Mouse (Mus musculus) forelimb bud, embryonic 11.5 days (tissue): ENCODE results near the gene Chrna5.
"Not testable (repeated sequence)": the region's sequence is repeated elsewhere in the genome, so short reads cannot be mapped to it uniquely, and the experiment has no call there.

ENCODE experiments used
- DNase-seq: peaks from one replicate; pipeline ENCODE4 v3.0.0-alpha.2; 2012; ENCODE audit warnings: low read depth, low spot score

The Chrna5 gene

GRCm38 (mm10) chr9:54980674-54981073 is at the start of gene Chrna5:
TSS of gene Chrna5 (plus strand) at chr9:54980880.
- DNase-seq, result no peak

GRCm38 (mm10) chr9:54931765-54932164 is 48.9 kb upstream of the Chrna5 start:
- no peak for DNase-seq

GRCm38 (mm10) chr9:54932379-54932778 is 48.3 kb upstream of the Chrna5 start:
- DNase-seq, result no peak

GRCm38 (mm10) chr9:54942071-54942470 is 38.6 kb upstream of the Chrna5 start:
- no peak for DNase-seq

- DNase-seq, result no peak
These were observed 36.2 kb upstream of the Chrna5 start for GRCm38 (mm10) chr9:54944467-54944866.

- no peak for DNase-seq
These were observed 34.4 kb upstream of the Chrna5 start for GRCm38 (mm10) chr9:54946256-54946655.

GRCm38 (mm10) chr9:54949465-54949864 is 31.2 kb upstream of the Chrna5 start:
- DNase-seq, result no peak

- not testable (repeated sequence) for DNase-seq
These were observed 30.5 kb upstream of the Chrna5 start for GRCm38 (mm10) chr9:54950162-54950561.

GRCm38 (mm10) chr9:54950575-54951321 is 29.9 kb upstream of the Chrna5 start, which contains the start of the genes Psma4 and AY074887:
TSS of gene Psma4 (plus strand) at chr9:54950790.
TSS of gene AY074887 (minus strand) at chr9:54950998.
- peak; percentile 88 for DNase-seq

- DNase-seq, result no peak
These were observed 19.6 kb upstream of the Chrna5 start for GRCm38 (mm10) chr9:54961059-54961458.

- no peak for DNase-seq
These were observed 17.0 kb upstream of the Chrna5 start for GRCm38 (mm10) chr9:54963669-54964068.

GRCm38 (mm10) chr9:54969972-54970637 is 10.6 kb upstream of the Chrna5 start:
- DNase-seq, result no peak

GRCm38 (mm10) chr9:54981291-54982191 is 861 bp downstream of the Chrna5 start:
- DNase-seq, result peak; percentile 53

GRCm38 (mm10) chr9:54982401-54982800 is 1.7 kb downstream of the Chrna5 start:
- DNase-seq, result peak; percentile 9

- DNase-seq, result no peak
These were observed 9.7 kb downstream of the Chrna5 start for GRCm38 (mm10) chr9:54990362-54990761.

GRCm38 (mm10) chr9:54994381-54994780 is 13.7 kb downstream of the Chrna5 start:
- no peak for DNase-seq

GRCm38 (mm10) chr9:54995645-54996044 is 15.0 kb downstream of the Chrna5 start:
- no peak for DNase-seq

GRCm38 (mm10) chr9:55003609-55004008 is 22.9 kb downstream of the Chrna5 start:
- DNase-seq, result no peak

GRCm38 (mm10) chr9:55009692-55010091 is 29.0 kb downstream of the Chrna5 start:
- no peak for DNase-seq

GRCm38 (mm10) chr9:55010588-55011350 is 30.1 kb downstream of the Chrna5 start:
- DNase-seq, result peak; percentile 7

GRCm38 (mm10) chr9:55016926-55017325 is 36.2 kb downstream of the Chrna5 start:
- DNase-seq, result no peak
